12 mouse cellular contexts compared by ENCODE assay signal in genomic region chr19:43610341-43610848, GRCm38 (mm10). TPM values are rescaled to one million over a fixed set of nuclear protein-coding genes. Genes with fewer than 3 reads are reported as not detected.
DNase-seq lines count a peak whose midpoint lies in the region; ATAC-seq and TF ChIP-seq lines count a peak whose summit lies in the region.
"Had no signal": no experiment of that assay in that cellular context is flagged by ENCODE, and none has a peak within 500 bp of the region (broad histone marks: within the 10 kb centered on the region; RNA-seq: fewer than 3 reads in every experiment).

No protein-coding gene starts in this region.

- peaks cover 71% of the 10 kb centered on the region for H3K4me1 ChIP-seq in forebrain, embryonic 10.5 days
- H3K4me1 ChIP-seq in forebrain, postnatal 0 days (ENCODE audit: insufficient read depth) = peaks cover 3% of the 10 kb centered on the region; the same call in 1 of the 2 replicates
- peaks cover 59% of the 10 kb centered on the region for H3K4me1 ChIP-seq in midbrain, embryonic 10.5 days
- H3K4me1 ChIP-seq in midbrain, embryonic 16.5 days (ENCODE audit: control insufficient read depth, insufficient read depth, low read length) = 0 out of 2 replicates have a peak, but pooled peaks cover 2% of the 10 kb centered on the region
- peaks cover 13% of the 10 kb centered on the region for H3K4me1 ChIP-seq in intestine, embryonic 16.5 days (ENCODE audit: control insufficient read depth, insufficient read depth, low read length)
- H3K4me1 ChIP-seq in stomach, embryonic 15.5 days = peaks cover 19% of the 10 kb centered on the region
- peaks cover 24% of the 10 kb centered on the region for H3K4me1 ChIP-seq in hindbrain, embryonic 12.5 days

- H3K4me3 ChIP-seq in forebrain, embryonic 10.5 days = peak overlapping the region; percentile 23
- H3K4me3 ChIP-seq in forebrain, postnatal 0 days (ENCODE audit: low read depth, low read length) = no peak overlapping the region
- peak overlapping the region; percentile 29 for H3K4me3 ChIP-seq in midbrain, embryonic 10.5 days
- no peak overlapping the region for H3K4me3 ChIP-seq in midbrain, embryonic 16.5 days (ENCODE audit: low read depth, low read length)
- peak overlapping the region; percentile 68 for H3K4me3 ChIP-seq in intestine, embryonic 16.5 days (ENCODE audit: low read length)
- peak overlapping the region; percentile 41 for H3K4me3 ChIP-seq in stomach, embryonic 15.5 days (replicated peaks)
- no peak overlapping the region for H3K4me3 ChIP-seq in hindbrain, embryonic 12.5 days

- TF ChIP-seq CTCF in forebrain, postnatal 0 days (IDR thresholded peaks at IDR 0.05; ENCODE audit: low read depth) = no peak

- H3K4me2 ChIP-seq in forebrain, postnatal 0 days (ENCODE audit: low read depth) = no peak overlapping the region
- no peak overlapping the region for H3K4me2 ChIP-seq in midbrain, embryonic 16.5 days (ENCODE audit: low read length)
- H3K4me2 ChIP-seq in intestine, embryonic 16.5 days (ENCODE audit: low read depth, low read length) = peak overlapping the region; percentile 57
- peak overlapping the region; percentile 33 for H3K4me2 ChIP-seq in stomach, embryonic 15.5 days
- H3K4me2 ChIP-seq in hindbrain, embryonic 12.5 days (replicated peaks) = no peak overlapping the region
- H3K4me2 ChIP-seq: hindbrain, embryonic 14.5 days had no signal

- no peaks in the 10 kb centered on the region for H3K36me3 ChIP-seq in forebrain, embryonic 10.5 days (replicated peaks)
- no peaks in the 10 kb centered on the region for H3K36me3 ChIP-seq in forebrain, postnatal 0 days (ENCODE audit: insufficient read depth)
- no peaks in the 10 kb centered on the region for H3K36me3 ChIP-seq in midbrain, embryonic 10.5 days
- H3K36me3 ChIP-seq in midbrain, embryonic 16.5 days (ENCODE audit: control insufficient read depth, insufficient read depth, low read length) = no peaks in the 10 kb centered on the region
- H3K36me3 ChIP-seq in intestine, embryonic 16.5 days (ENCODE audit: control insufficient read depth, insufficient read depth, low read length) = no peaks in the 10 kb centered on the region
- H3K36me3 ChIP-seq in stomach, embryonic 15.5 days = no peaks in the 10 kb centered on the region
- H3K36me3 ChIP-seq in hindbrain, embryonic 12.5 days = no peaks in the 10 kb centered on the region

- no peak overlapping the region; the same call in 1 of the 2 replicates for H3K27ac ChIP-seq in forebrain, embryonic 10.5 days
- no peak overlapping the region for H3K27ac ChIP-seq in forebrain, postnatal 0 days (ENCODE audit: low read depth, low read length)
- no peak overlapping the region for H3K27ac ChIP-seq in midbrain, embryonic 10.5 days (replicated peaks)
- H3K27ac ChIP-seq in midbrain, embryonic 16.5 days (ENCODE audit: low read length) = no peak overlapping the region
- peak overlapping the region; percentile 79 for H3K27ac ChIP-seq in intestine, embryonic 16.5 days (ENCODE audit: low read length)
- no peak overlapping the region for H3K27ac ChIP-seq in stomach, embryonic 15.5 days
- H3K27ac ChIP-seq in hindbrain, embryonic 12.5 days = no peak overlapping the region
- H3K27ac ChIP-seq: hindbrain, embryonic 14.5 days had no signal

- H3K27me3 ChIP-seq in forebrain, embryonic 10.5 days (ENCODE audit: poor library complexity, severe bottlenecking) = peaks cover 100% of the 10 kb centered on the region
- peaks cover 65% of the 10 kb centered on the region for H3K27me3 ChIP-seq in forebrain, postnatal 0 days (ENCODE audit: insufficient read depth, low read length)
- H3K27me3 ChIP-seq in midbrain, embryonic 10.5 days (ENCODE audit: low read depth, poor library complexity, severe bottlenecking) = peaks cover 100% of the 10 kb centered on the region
- peaks cover 42% of the 10 kb centered on the region for H3K27me3 ChIP-seq in midbrain, embryonic 16.5 days (ENCODE audit: control insufficient read depth, insufficient read depth, low read depth, low read length)
- H3K27me3 ChIP-seq in intestine, embryonic 16.5 days (replicated peaks; ENCODE audit: control insufficient read depth, insufficient read depth, low read length) = peaks cover 24% of the 10 kb centered on the region
- peaks cover 79% of the 10 kb centered on the region for H3K27me3 ChIP-seq in stomach, embryonic 15.5 days (replicated peaks)
- peaks cover 86% of the 10 kb centered on the region for H3K27me3 ChIP-seq in hindbrain, embryonic 12.5 days

- no peaks in the 10 kb centered on the region for H3K9me3 ChIP-seq in forebrain, embryonic 10.5 days
- H3K9me3 ChIP-seq in forebrain, postnatal 0 days (ENCODE audit: low read length) = no peaks in the 10 kb centered on the region
- no peaks in the 10 kb centered on the region for H3K9me3 ChIP-seq in midbrain, embryonic 10.5 days (replicated peaks)
- H3K9me3 ChIP-seq in midbrain, embryonic 16.5 days (replicated peaks; ENCODE audit: control insufficient read depth, low read length, poor library complexity, severe bottlenecking) = no peaks in the 10 kb centered on the region
- H3K9me3 ChIP-seq in intestine, embryonic 16.5 days (ENCODE audit: control insufficient read depth, low read length) = no peaks in the 10 kb centered on the region
- H3K9me3 ChIP-seq in stomach, embryonic 15.5 days = no peaks in the 10 kb centered on the region
- no peaks in the 10 kb centered on the region for H3K9me3 ChIP-seq in hindbrain, embryonic 12.5 days (replicated peaks)

- WGBS in forebrain, embryonic 10.5 days = under 1% methylated on average over 32 of the region's 32 CpGs
- 3% methylated on average over 32 of the region's 32 CpGs for WGBS in forebrain, postnatal 0 days
- WGBS in midbrain, embryonic 10.5 days = under 1% methylated on average over 32 of the region's 32 CpGs
- under 1% methylated on average over 32 of the region's 32 CpGs for WGBS in midbrain, embryonic 16.5 days
- WGBS in intestine, embryonic 16.5 days = under 1% methylated on average over 32 of the region's 32 CpGs
- WGBS in stomach, embryonic 15.5 days = 5% methylated on average over 31 of the region's 32 CpGs
- WGBS in hindbrain, embryonic 12.5 days = under 1% methylated on average over 32 of the region's 32 CpGs

- ATAC-seq in forebrain, postnatal 0 days = no peak
- ATAC-seq in midbrain, embryonic 16.5 days = no peak
- ATAC-seq in intestine, embryonic 16.5 days = peak; percentile 39; the same call in 1 of the 2 replicates
- no peak for ATAC-seq in stomach, embryonic 15.5 days (ENCODE audit: insufficient read depth, low FRiP score, low read depth)
- ATAC-seq in hindbrain, embryonic 12.5 days (ENCODE audit: low FRiP score) = no peak
- ATAC-seq: lung, postnatal 0 days had no signal

- DNase-seq in forebrain, embryonic 10.5 days (ENCODE audit: extremely low spot score, low spot score) = peak; percentile 59
- no peak for DNase-seq in forebrain, postnatal 0 days
- DNase-seq in midbrain, embryonic 10.5 days (ENCODE audit: low spot score) = peak; percentile 68
- no peak for DNase-seq in retina, postnatal 1 day

- no peak overlapping the region for H3K9ac ChIP-seq in forebrain, postnatal 0 days
- H3K9ac ChIP-seq in midbrain, embryonic 16.5 days (ENCODE audit: low read depth, low read length) = no peak overlapping the region
- peak overlapping the region; percentile 67 for H3K9ac ChIP-seq in intestine, embryonic 16.5 days (ENCODE audit: low read depth, low read length)
- H3K9ac ChIP-seq in stomach, embryonic 15.5 days = no peak overlapping the region
- H3K9ac ChIP-seq in hindbrain, embryonic 12.5 days = no peak overlapping the region
- H3K9ac ChIP-seq: hindbrain, embryonic 14.5 days had no signal

RNA-seq across cellular contexts. Expression of gene Nkx2-3, which starts 1.7 kb away (rescaled TPM):
- 2.4 TPM in 2 replicates for polyA plus RNA-seq in forebrain, embryonic 10.5 days (2016; fragmentation: Nextera tagmentation; extraction: Ambion mirVana)
- total RNA-seq in forebrain, postnatal 0 days (2014; rRNA removed) = 0.67 and 0.92 TPM in 2 replicates
- 1.1 and 1.6 TPM in 2 replicates for polyA plus RNA-seq in forebrain, postnatal 0 days (2015; fragmentation: Nextera tagmentation; extraction: Ambion mirVana)
- polyA plus RNA-seq in midbrain, embryonic 10.5 days (2016; fragmentation: Nextera tagmentation; extraction: Ambion mirVana) = 0.21 and 0.42 TPM in 2 replicates
- polyA plus RNA-seq in midbrain, embryonic 16.5 days (2015; fragmentation: Nextera tagmentation; extraction: Ambion mirVana) = 0.51 and 0.55 TPM in 2 replicates
- 61.3 and 64.6 TPM in 2 replicates for polyA plus RNA-seq in intestine, embryonic 16.5 days (2015; fragmentation: Nextera tagmentation; extraction: Ambion mirVana)
- polyA plus RNA-seq in stomach, embryonic 15.5 days (2015; fragmentation: Nextera tagmentation; extraction: Ambion mirVana) = 26.3 and 31.4 TPM in 2 replicates
- polyA plus RNA-seq in hindbrain, embryonic 12.5 days (2016; fragmentation: Nextera tagmentation; extraction: Ambion mirVana) = 0.21 and 0.22 TPM in 2 replicates
- total RNA-seq: left cerebral cortex, adult 18-20 months had no signal
- polyA plus RNA-seq: hindbrain, embryonic 14.5 days; lung, postnatal 0 days; neural tube, embryonic 14.5 days had no signal

Comparison
In these comparisons a context has a peak if more than half of its experiments do, and no peak if none do; other contexts are left out.
1. DNase-seq: peak in forebrain, embryonic 10.5 days (single experiment) and midbrain, embryonic 10.5 days (single experiment); none in forebrain, postnatal 0 days (single experiment) and retina, postnatal 1 day (single experiment).
2. H3K4me3 ChIP-seq: peak in forebrain, embryonic 10.5 days (single experiment), midbrain, embryonic 10.5 days (single experiment), intestine, embryonic 16.5 days (single experiment) and stomach, embryonic 15.5 days (single experiment); none in forebrain, postnatal 0 days (single experiment), midbrain, embryonic 16.5 days (single experiment) and hindbrain, embryonic 12.5 days (single experiment).
3. H3K4me2 ChIP-seq: peak in intestine, embryonic 16.5 days (single experiment) and stomach, embryonic 15.5 days (single experiment); none in forebrain, postnatal 0 days (single experiment), midbrain, embryonic 16.5 days (single experiment) and hindbrain, embryonic 12.5 days (single experiment).